Mouse (Mus musculus) ES-E14 (cell line): ENCODE results near the gene Ccnjl.

ENCODE experiments used
- CHD2 ChIP-seq: IDR thresholded peaks from 2 replicates; pipeline ENCODE4 v1.6.1; 2014; ENCODE audit warnings: mild to moderate bottlenecking, low read depth, low read length, inconsistent platforms
- HCFC1 ChIP-seq: IDR thresholded peaks from 2 replicates; pipeline ENCODE4 v1.6.1; 2012; ENCODE audit warnings: low read length, inconsistent platforms, borderline replicate concordance; ENCODE audit not compliant: insufficient read depth
- MAFK ChIP-seq: IDR thresholded peaks from 2 replicates; pipeline ENCODE4 v1.6.1; 2014; ENCODE audit warnings: mild to moderate bottlenecking, low read depth, low read length, inconsistent platforms; ENCODE audit not compliant: insufficient read depth
- ZC3H11A ChIP-seq: IDR thresholded peaks from 2 replicates; pipeline ENCODE4 v1.6.1; 2012; ENCODE audit warnings: low read depth, mild to moderate bottlenecking, inconsistent platforms, low read length, borderline replicate concordance
- ZNF384 ChIP-seq: IDR thresholded peaks from 2 replicates; pipeline ENCODE4 v1.6.1; 2012; ENCODE audit warnings: low read depth, low read length, inconsistent platforms

DNA sequence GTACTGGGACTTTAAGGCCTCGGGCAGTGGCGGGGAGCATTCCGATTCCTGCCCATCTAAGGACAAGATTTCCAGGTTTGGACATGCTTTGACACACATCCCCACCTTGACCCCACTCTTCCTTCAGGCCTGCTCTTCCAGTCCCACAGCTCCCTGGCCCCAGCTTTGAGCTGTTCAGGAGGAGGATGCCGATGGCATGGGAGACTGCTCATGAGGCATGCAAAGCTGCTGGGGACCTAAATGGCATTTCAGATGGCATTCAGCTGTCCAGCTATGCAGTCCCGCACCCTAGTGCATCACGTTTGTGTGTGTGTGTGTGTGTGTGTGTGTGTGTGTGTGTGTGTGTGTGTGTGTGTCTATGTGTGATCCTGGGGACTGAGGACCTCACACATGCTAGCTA is 8.5 kb downstream of the Ccnjl start:
- TF ChIP-seq MAFK (no peak), ZC3H11A (no peak), ZNF384 (no peak), CHD2 (no peak), HCFC1 (no peak)
